Mouse (Mus musculus): ENCODE results near the gene Actbl2. TPM values are rescaled to one million over a fixed set of nuclear protein-coding genes. Genes with fewer than 3 reads are reported as not detected.

Gene Actbl2
- polyA plus RNA-seq, 1 experiment = not detected

GRCm38 (mm10) chr13:111259711-111260110 is 4.9 kb downstream of the Actbl2 start:
- H3K4me3 ChIP-seq (ENCODE audit: insufficient read depth, low read depth, low read length) = no peak overlapping the region
- no peak overlapping the region for H3K27ac ChIP-seq (replicated peaks; ENCODE audit: low read depth, low read length)
- H3K4me1 ChIP-seq (ENCODE audit: control insufficient read depth, insufficient read depth, insufficient read length, low read length) = no peaks in the 10 kb centered on the region

GRCm38 (mm10) chr13:111263186-111263585 is 8.4 kb downstream of the Actbl2 start:
- no peak overlapping the region for H3K27ac ChIP-seq (replicated peaks; ENCODE audit: low read depth, low read length)
- H3K4me3 ChIP-seq (ENCODE audit: insufficient read depth, low read depth, low read length) = no peak overlapping the region
- no peaks in the 10 kb centered on the region for H3K4me1 ChIP-seq (ENCODE audit: control insufficient read depth, insufficient read depth, insufficient read length, low read length)

- no peaks in the 10 kb centered on the region for H3K4me1 ChIP-seq (ENCODE audit: control insufficient read depth, insufficient read depth, insufficient read length, low read length)
Observed at GRCm38 (mm10) chr13:111263758-111264157, 8.9 kb downstream of the Actbl2 start.

GRCm38 (mm10) chr13:111265231-111266000 is 10.6 kb downstream of the Actbl2 start:
- H3K27ac ChIP-seq (replicated peaks; ENCODE audit: low read depth, low read length) = no peak overlapping the region

More at GRCm38 (mm10) chr13:111263758-111264157, 8.9 kb downstream of the Actbl2 start:
- H3K4me3 ChIP-seq (ENCODE audit: insufficient read depth, low read depth, low read length) = no peak overlapping the region
- no peak overlapping the region for H3K27ac ChIP-seq (replicated peaks; ENCODE audit: low read depth, low read length)

GRCm38 (mm10) chr13:111266855-111267254 is 12.0 kb downstream of the Actbl2 start:
- Histone ChIP-seq H3K4me1 (ENCODE audit: control insufficient read depth, insufficient read depth, insufficient read length, low read length) (no peaks in the 10 kb centered on the region), H3K27ac (replicated peaks; ENCODE audit: low read depth, low read length) (no peak overlapping the region), H3K4me3 (ENCODE audit: insufficient read depth, low read depth, low read length) (no peak overlapping the region)

More at GRCm38 (mm10) chr13:111265231-111266000, 10.6 kb downstream of the Actbl2 start:
- no peak overlapping the region for H3K4me3 ChIP-seq (ENCODE audit: insufficient read depth, low read depth, low read length)
- no peaks in the 10 kb centered on the region for H3K4me1 ChIP-seq (ENCODE audit: control insufficient read depth, insufficient read depth, insufficient read length, low read length)

- Histone ChIP-seq H3K4me1 (ENCODE audit: control insufficient read depth, insufficient read depth, insufficient read length, low read length) (no peaks in the 10 kb centered on the region), H3K27ac (replicated peaks; ENCODE audit: low read depth, low read length) (no peak overlapping the region), H3K4me3 (ENCODE audit: insufficient read depth, low read depth, low read length) (no peak overlapping the region)
Observed at GRCm38 (mm10) chr13:111268992-111269391, 14.2 kb downstream of the Actbl2 start.

- Histone ChIP-seq H3K4me1 (ENCODE audit: control insufficient read depth, insufficient read depth, insufficient read length, low read length) (no peaks in the 10 kb centered on the region), H3K4me3 (ENCODE audit: insufficient read depth, low read depth, low read length) (no peak overlapping the region), H3K27ac (replicated peaks; ENCODE audit: low read depth, low read length) (no peak overlapping the region)
Observed at GRCm38 (mm10) chr13:111269789-111270335, 15.0 kb downstream of the Actbl2 start.

- Histone ChIP-seq H3K4me3 (ENCODE audit: insufficient read depth, low read depth, low read length) (no peak overlapping the region), H3K4me1 (ENCODE audit: control insufficient read depth, insufficient read depth, insufficient read length, low read length) (no peaks in the 10 kb centered on the region), H3K27ac (replicated peaks; ENCODE audit: low read depth, low read length) (no peak overlapping the region)
Observed at GRCm38 (mm10) chr13:111271868-111272267, 17.1 kb downstream of the Actbl2 start.

GRCm38 (mm10) chr13:111286461-111287385 is 31.9 kb downstream of the Actbl2 start:
- Histone ChIP-seq H3K4me3 (ENCODE audit: insufficient read depth, low read depth, low read length) (no peak overlapping the region), H3K4me1 (ENCODE audit: control insufficient read depth, insufficient read depth, insufficient read length, low read length) (peaks cover 5% of the 10 kb centered on the region; the same call in 1 of the 2 replicates), H3K27ac (replicated peaks; ENCODE audit: low read depth, low read length) (no peak overlapping the region)

- H3K4me3 ChIP-seq (ENCODE audit: insufficient read depth, low read depth, low read length) = no peak overlapping the region
- H3K27ac ChIP-seq (replicated peaks; ENCODE audit: low read depth, low read length) = no peak overlapping the region
- H3K4me1 ChIP-seq (ENCODE audit: control insufficient read depth, insufficient read depth, insufficient read length, low read length) = peaks cover 7% of the 10 kb centered on the region; the same call in 1 of the 2 replicates
Observed at GRCm38 (mm10) chr13:111291161-111291957, 36.5 kb downstream of the Actbl2 start.

GRCm38 (mm10) chr13:111291958-111292493 is 37.2 kb downstream of the Actbl2 start:
- peaks cover 4% of the 10 kb centered on the region; the same call in 1 of the 2 replicates for H3K4me1 ChIP-seq (ENCODE audit: control insufficient read depth, insufficient read depth, insufficient read length, low read length)
- no peak overlapping the region for H3K27ac ChIP-seq (replicated peaks; ENCODE audit: low read depth, low read length)
- no peak overlapping the region for H3K4me3 ChIP-seq (ENCODE audit: insufficient read depth, low read depth, low read length)

- Histone ChIP-seq H3K4me1 (ENCODE audit: control insufficient read depth, insufficient read depth, insufficient read length, low read length) (peaks cover 4% of the 10 kb centered on the region; the same call in 1 of the 2 replicates), H3K4me3 (ENCODE audit: insufficient read depth, low read depth, low read length) (no peak overlapping the region), H3K27ac (replicated peaks; ENCODE audit: low read depth, low read length) (no peak overlapping the region)
Observed at GRCm38 (mm10) chr13:111293478-111293877, 38.7 kb downstream of the Actbl2 start.

- Histone ChIP-seq H3K4me3 (ENCODE audit: insufficient read depth, low read depth, low read length) (no peak overlapping the region), H3K4me1 (ENCODE audit: control insufficient read depth, insufficient read depth, insufficient read length, low read length) (peaks cover 4% of the 10 kb centered on the region; the same call in 1 of the 2 replicates), H3K27ac (replicated peaks; ENCODE audit: low read depth, low read length) (no peak overlapping the region)
Observed at GRCm38 (mm10) chr13:111294965-111295494, 40.2 kb downstream of the Actbl2 start.

GRCm38 (mm10) chr13:111296029-111296428 is 41.2 kb downstream of the Actbl2 start:
- Histone ChIP-seq H3K27ac (replicated peaks; ENCODE audit: low read depth, low read length) (no peak overlapping the region), H3K4me1 (ENCODE audit: control insufficient read depth, insufficient read depth, insufficient read length, low read length) (peaks cover 4% of the 10 kb centered on the region; the same call in 1 of the 2 replicates), H3K4me3 (ENCODE audit: insufficient read depth, low read depth, low read length) (no peak overlapping the region)

Measured in brown adipose tissue, adult 24 weeks (tissue).